Mouse (Mus musculus): ENCODE results near the gene Slc7a12. TPM values are rescaled to one million over a fixed set of nuclear protein-coding genes. Genes with fewer than 3 reads are reported as not detected.

Slc7a12 gene
- total RNA-seq (2021), result not detected
- long read RNA-seq, result 0 reads

DNA sequence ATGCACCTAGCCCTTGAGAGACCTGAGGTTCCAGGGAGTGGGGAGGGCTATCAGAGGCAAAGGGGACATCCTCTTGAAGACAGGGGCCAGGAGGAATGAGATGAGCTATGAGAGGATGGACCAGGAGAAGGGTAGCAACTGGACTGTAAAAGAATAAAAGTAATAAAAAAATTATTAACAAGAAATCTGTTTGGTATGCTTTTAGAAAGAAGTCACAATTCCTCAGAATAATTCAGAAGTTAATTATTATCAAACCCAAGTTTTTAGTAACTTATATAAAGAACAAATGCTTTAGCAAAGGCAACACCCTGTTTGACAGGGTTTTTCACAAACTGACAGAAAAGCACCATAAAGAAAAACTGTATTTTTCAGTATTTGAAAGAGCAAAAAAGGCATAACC lies at the start of gene Slc7a12:
Gene Slc7a12 (plus strand): TSS at position 301 of the 400 bp plus-strand sequence.
- DNase-seq (ENCODE audit: low spot score in 2 of 2), result no peak

DNA sequence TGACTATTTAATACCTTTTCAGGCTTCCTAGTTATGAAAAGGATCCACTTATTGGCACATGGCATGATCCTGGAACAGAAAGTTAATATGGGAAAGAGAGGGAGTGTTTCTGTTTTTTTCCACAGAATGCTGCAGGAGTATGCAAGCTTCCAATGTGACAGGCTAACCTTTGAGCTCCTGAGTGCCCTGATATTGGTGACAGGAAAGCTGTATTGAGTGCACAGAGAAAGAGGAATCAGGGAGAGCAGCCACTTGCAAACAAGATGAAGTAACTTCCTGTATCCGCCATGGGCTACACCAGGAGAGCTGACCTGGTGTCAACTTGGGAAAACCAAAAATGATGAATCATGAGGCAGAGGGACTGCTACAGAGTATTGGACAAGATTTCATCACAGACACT lies 48.1 kb upstream of the Slc7a12 start:
- no peak for DNase-seq (ENCODE audit: low spot score in 2 of 2)

DNA sequence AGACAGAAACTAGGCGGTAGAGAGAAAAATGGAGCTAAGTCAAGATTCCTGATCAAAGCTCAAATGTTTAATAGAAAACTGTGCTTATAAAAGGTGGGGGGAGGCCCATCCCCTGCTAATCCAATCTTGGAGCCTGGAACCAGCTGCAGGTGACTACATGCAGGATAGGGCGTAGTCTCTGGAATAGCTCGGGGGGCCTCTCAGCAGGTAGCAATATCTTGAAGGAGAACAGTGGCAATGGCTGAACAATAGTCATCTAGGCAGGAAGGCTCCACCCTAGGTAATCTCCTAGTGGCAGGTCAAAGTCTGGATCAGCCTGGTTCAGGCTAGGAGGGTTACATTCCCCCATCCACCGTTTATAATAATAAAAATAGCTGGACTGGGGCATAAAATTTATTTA lies 34.5 kb upstream of the Slc7a12 start:
- no peak for DNase-seq (ENCODE audit: low spot score in 2 of 2)

DNA sequence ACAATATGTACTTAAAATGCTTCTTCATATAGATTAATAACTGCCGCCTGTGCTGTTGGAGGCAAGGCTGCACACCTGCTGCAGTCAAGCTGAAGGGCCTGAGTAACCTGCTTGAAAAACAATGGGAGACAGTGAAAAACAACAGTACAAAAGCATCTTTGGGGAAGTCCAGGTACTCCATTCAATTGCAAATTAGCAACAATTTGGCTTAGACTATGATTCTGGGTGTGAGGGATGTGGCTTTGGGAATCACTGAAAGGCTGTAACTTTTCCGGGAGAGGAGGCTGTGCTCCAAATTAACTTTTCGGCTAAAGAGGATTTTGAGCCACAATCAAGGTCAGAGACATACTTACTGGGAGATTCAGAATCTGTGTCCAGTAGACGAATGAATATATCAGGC lies 33.8 kb upstream of the Slc7a12 start:
- no peak for DNase-seq (ENCODE audit: low spot score in 2 of 2)

Other genes starting within 250 kb of the Slc7a12 start
- 10 to 100 TPM; 80.8 to 86.7 TPM for gene 1810022K09Rik, start 130.6 kb downstream of the Slc7a12 start, total RNA-seq (2021)
- gene Car13, start 161.0 kb downstream of the Slc7a12 start, total RNA-seq (2021), result 1 to 10 TPM in 1 of 2 experiments, under 1 TPM in 1; 0.67 to 1.0 TPM